Mouse (Mus musculus) inflammation-experienced regulatory T-cells, adult 6 months (primary cell): Measurements from ENCODE around the gene Aldh1a3. TPM values are rescaled to one million over a fixed set of nuclear protein-coding genes. Genes with fewer than 3 reads are reported as not detected.

Experiments
- ATAC-seq: one replicate; pipeline ENCODE4 v1.8.0; 2017
- polyA plus RNA-seq, 3 experiments: library from polyadenylated mRNA; unstranded; fragments of 100-300 nt; shearing (Covaris generic); gene quantifications; one replicate each; pipeline ENCODE4 v1.2.1; 2017

The Aldh1a3 gene
- polyA plus RNA-seq, 3 experiments from 2014 or later: 0.28 to 0.70 TPM; not detected in 1

- no peak for ATAC-seq
Observed at GRCm38 (mm10) chr7:66369071-66369933, 58.0 kb downstream of the Aldh1a3 start.

GRCm38 (mm10) chr7:66365904-66366303 lies 61.4 kb downstream of the Aldh1a3 start, which contains the start of gene Gm10974:
Gene Gm10974 (plus strand): TSS chr7:66365905.
- no peak for ATAC-seq

GRCm38 (mm10) chr7:66365411-66365810 lies 61.9 kb downstream of the Aldh1a3 start:
- ATAC-seq: no peak

- ATAC-seq: no peak
Observed at GRCm38 (mm10) chr7:66364491-66364890, 62.8 kb downstream of the Aldh1a3 start.

GRCm38 (mm10) chr7:66359044-66359443 lies 68.3 kb downstream of the Aldh1a3 start:
- ATAC-seq: no peak

GRCm38 (mm10) chr7:66358461-66358860 lies 68.9 kb downstream of the Aldh1a3 start:
- ATAC-seq: no peak

GRCm38 (mm10) chr7:66355791-66356522 lies 71.4 kb downstream of the Aldh1a3 start:
- ATAC-seq: no peak

GRCm38 (mm10) chr7:66354911-66355310 lies 72.4 kb downstream of the Aldh1a3 start:
- no peak for ATAC-seq

- no peak for ATAC-seq
Observed at GRCm38 (mm10) chr7:66351074-66351473, 76.2 kb downstream of the Aldh1a3 start.

- ATAC-seq: no peak
Observed at GRCm38 (mm10) chr7:66349670-66350069, 77.6 kb downstream of the Aldh1a3 start.

- ATAC-seq: no peak
Observed at GRCm38 (mm10) chr7:66348588-66348987, 78.7 kb downstream of the Aldh1a3 start.

GRCm38 (mm10) chr7:66346959-66347663 lies 80.2 kb downstream of the Aldh1a3 start:
- ATAC-seq: no peak

GRCm38 (mm10) chr7:66343307-66343706 lies 84.0 kb downstream of the Aldh1a3 start:
- ATAC-seq: no peak

GRCm38 (mm10) chr7:66342831-66343230 lies 84.5 kb downstream of the Aldh1a3 start:
- ATAC-seq: no peak

GRCm38 (mm10) chr7:66342323-66342722 lies 85.0 kb downstream of the Aldh1a3 start:
- ATAC-seq: no peak

Other genes with a start within 250 kb of the Aldh1a3 start
- gene Gm10974, start 61.6 kb downstream of the Aldh1a3 start, polyA plus RNA-seq: not detected
- gene Lrrk1, start 39.2 kb downstream of the Aldh1a3 start, polyA plus RNA-seq: 1 to 10 TPM; 1.5 to 9.7 (median 4.7) TPM